Mouse (Mus musculus) liver, postnatal 0 days (tissue): ENCODE measurements around the gene Olfml2b.

Experiments
- CTCF ChIP-seq: sonication (generic); IDR thresholded peaks from 2 replicates; pipeline ENCODE4 v1.5.1; 2016; ENCODE audit warnings: antibody characterized with exemption, low read depth
- EP300 ChIP-seq: IDR thresholded peaks from 2 replicates; pipeline ENCODE4 v1.6.1; 2016; ENCODE audit warnings: antibody characterized with exemption, low read depth, mild to moderate bottlenecking

GRCm38 (mm10) chr1:170709034-170709433 lies 64.7 kb downstream of the Olfml2b start:
- TF ChIP-seq CTCF (no peak), EP300 (no peak)
